Mouse (Mus musculus) ES-E14 (cell line): ENCODE data around the gene Tanc1. TPM values are rescaled to one million over a fixed set of nuclear protein-coding genes. Genes with fewer than 3 reads are reported as not detected.

Experiments
- DNase-seq: peaks from one replicate; pipeline ENCODE4 v3.0.0-alpha.2; 2013; ENCODE audit warnings: low read depth, low spot score
- H3K27ac ChIP-seq: 2 replicates; pipeline ENCODE4 v1.5.1; 2012; ENCODE audit warnings: low read depth, mild to moderate bottlenecking, low read length, moderate library complexity, mixed read lengths; ENCODE audit not compliant: poor library complexity, insufficient read depth, severe bottlenecking
- H3K36me3 ChIP-seq: 2 replicates; pipeline ENCODE4 v1.6.1; 2012; ENCODE audit warnings: mild to moderate bottlenecking, low read length, moderate library complexity, mixed read lengths; ENCODE audit not compliant: control insufficient read depth, poor library complexity, insufficient read depth, severe bottlenecking
- H3K4me1 ChIP-seq, 2 experiments: fragments of 150-350 bp in 1 of 2; sonication (generic) in 1 of 2; 2 replicates each; pipeline ENCODE4 v1.6.1; 2012; ENCODE audit warnings: low read length in 2 of 2, mild to moderate bottlenecking in 1 of 2, mixed read lengths in 1 of 2; ENCODE audit not compliant: control insufficient read depth in 2 of 2, insufficient read depth in 2 of 2, poor library complexity in 1 of 2
- H3K4me3 ChIP-seq, 2 experiments: fragments of 150-350 bp in 1 of 2; sonication (generic) in 1 of 2; 2 replicates each; pipeline ENCODE4 v1.5.1; 2012; ENCODE audit warnings: low read length in 2 of 2, low read depth in 1 of 2, mild to moderate bottlenecking in 1 of 2, mixed read lengths in 1 of 2; ENCODE audit not compliant: insufficient read depth in 1 of 2, poor library complexity in 1 of 2, severe bottlenecking in 1 of 2
- H3K9ac ChIP-seq: 2 replicates; pipeline ENCODE4 v1.6.1; 2012; ENCODE audit warnings: low read depth, mild to moderate bottlenecking, low read length, mixed read lengths; ENCODE audit not compliant: poor library complexity, insufficient read depth, severe bottlenecking
- H3K9me3 ChIP-seq: fragments of 150-350 bp; sonication (generic); 2 replicates; pipeline ENCODE4 v1.6.1; 2012; ENCODE audit warnings: low read depth, mild to moderate bottlenecking, low read length; ENCODE audit not compliant: control insufficient read depth, insufficient read depth
- CHD2 ChIP-seq: IDR thresholded peaks from 2 replicates; pipeline ENCODE4 v1.6.1; 2014; ENCODE audit warnings: mild to moderate bottlenecking, low read depth, low read length, inconsistent platforms
- HCFC1 ChIP-seq: IDR thresholded peaks from 2 replicates; pipeline ENCODE4 v1.6.1; 2012; ENCODE audit warnings: low read length, inconsistent platforms, borderline replicate concordance; ENCODE audit not compliant: insufficient read depth
- MAFK ChIP-seq: IDR thresholded peaks from 2 replicates; pipeline ENCODE4 v1.6.1; 2014; ENCODE audit warnings: mild to moderate bottlenecking, low read depth, low read length, inconsistent platforms; ENCODE audit not compliant: insufficient read depth
- ZC3H11A ChIP-seq: IDR thresholded peaks from 2 replicates; pipeline ENCODE4 v1.6.1; 2012; ENCODE audit warnings: low read depth, mild to moderate bottlenecking, inconsistent platforms, low read length, borderline replicate concordance
- ZNF384 ChIP-seq: IDR thresholded peaks from 2 replicates; pipeline ENCODE4 v1.6.1; 2012; ENCODE audit warnings: low read depth, low read length, inconsistent platforms
- in situ Hi-C, 2 experiments: fragments of 600-800 bp; cut with MboI; formaldehyde crosslinking; loops; one replicate each; pipeline ENCODE4 v1.15.1; 2025; ENCODE audit warnings: low sequenced_read_pairs in 2 of 2, inconsistent platforms in 1 of 2; ENCODE audit not compliant: unreplicated experiment in 2 of 2
- total RNA-seq: library from RNA; depleted of rRNA; stranded (reverse); fragments of 300-350 nt; gene quantifications from 2 replicates; pipeline ENCODE4 v1.2.3, GENCODE M21; 2012

Gene Tanc1
- total RNA-seq, 1 experiment = 28.2 TPM

DNA sequence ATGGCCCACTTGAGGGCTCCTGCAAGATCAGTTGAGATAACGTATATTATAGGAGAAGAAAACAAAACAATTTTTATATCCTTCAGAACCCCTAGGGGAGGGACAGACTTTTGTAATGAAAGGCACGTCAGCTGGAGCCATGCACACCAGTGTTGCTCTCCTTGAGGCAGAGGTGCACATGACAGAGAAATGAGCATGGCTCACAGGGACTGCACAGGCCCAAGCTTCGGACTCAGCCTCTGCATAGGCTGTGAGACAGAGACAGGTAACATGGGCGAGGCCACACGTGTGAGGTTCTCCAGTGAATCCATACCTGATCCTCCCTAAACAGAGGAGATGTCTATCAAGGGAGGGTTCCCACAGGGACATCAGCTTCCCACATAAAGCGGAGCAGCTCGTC, 217.9 kb downstream of the Tanc1 start:
- DNase-seq = no peak
- Histone ChIP-seq H3K27ac (no peak overlapping the region), H3K4me1 (0 out of 4 replicates have a peak, but pooled peaks cover 0 to 2% of the 10 kb centered on the region in 2 experiments), H3K9me3 (no peaks in the 10 kb centered on the region), H3K9ac (no peak overlapping the region), H3K4me3 (no peak overlapping the region), H3K36me3 (peaks cover 36% of the 10 kb centered on the region)
- TF ChIP-seq ZC3H11A = no peak
- no peak for TF ChIP-seq HCFC1
- no peak for TF ChIP-seq CHD2
- no peak for TF ChIP-seq ZNF384
- no peak for TF ChIP-seq MAFK
- in situ Hi-C loops = no loop called here

DNA sequence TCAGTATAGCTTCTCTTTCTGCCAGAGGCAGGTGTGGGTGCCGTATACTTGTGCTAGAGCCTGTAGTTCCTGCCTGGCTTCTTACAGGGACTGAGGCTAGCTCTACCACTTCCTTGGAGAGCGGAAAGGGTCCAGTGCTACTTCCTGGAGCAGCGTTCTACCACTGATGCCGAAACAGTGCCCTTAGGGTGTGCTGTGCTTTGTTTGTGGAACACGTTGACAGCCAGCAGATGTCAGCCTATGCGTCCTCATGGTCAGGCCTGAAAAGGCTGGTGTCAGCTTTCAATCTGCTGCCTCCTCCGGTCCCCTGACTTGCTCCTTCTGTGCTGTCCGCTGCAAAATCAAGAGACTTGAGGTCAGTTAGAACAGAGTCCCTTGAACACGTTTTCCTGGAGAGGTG, 218.3 kb downstream of the Tanc1 start:
- H3K9ac ChIP-seq = no peak overlapping the region
- TF ChIP-seq ZC3H11A = no peak
- TF ChIP-seq MAFK = no peak
- TF ChIP-seq CHD2 = no peak
- no peak for TF ChIP-seq ZNF384
- TF ChIP-seq HCFC1 = no peak
- 0 out of 4 replicates have a peak, but pooled peaks cover 0 to 2% of the 10 kb centered on the region in 2 experiments for H3K4me1 ChIP-seq

DNA sequence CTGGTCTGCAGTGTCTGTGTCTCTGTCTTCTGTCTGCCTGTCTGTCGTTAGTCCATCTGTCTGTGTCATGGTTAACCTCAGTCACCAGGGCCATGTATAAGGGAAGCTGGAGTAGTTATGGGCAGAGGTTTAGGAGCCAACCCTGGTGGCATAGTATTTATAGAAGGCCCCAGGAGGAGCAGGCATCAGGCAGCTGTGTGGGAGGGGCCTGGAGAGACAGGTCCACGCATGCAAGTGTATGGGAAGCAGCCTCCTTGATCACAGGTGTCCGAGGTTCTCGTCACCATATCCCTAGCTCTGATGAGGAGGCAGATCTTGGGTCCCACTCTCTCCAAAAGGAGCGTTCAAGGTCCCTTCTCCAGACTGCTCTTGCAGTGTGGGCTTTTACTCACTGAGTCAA, 219.1 kb downstream of the Tanc1 start:
- Histone ChIP-seq H3K4me1 (0 out of 4 replicates have a peak, but pooled peaks cover 0 to 2% of the 10 kb centered on the region in 2 experiments), H3K9me3 (no peaks in the 10 kb centered on the region), H3K9ac (no peak overlapping the region), H3K27ac (no peak overlapping the region), H3K36me3 (peaks cover 39% of the 10 kb centered on the region), H3K4me3 (no peak overlapping the region)
- DNase-seq = no peak
- no peak for TF ChIP-seq ZNF384
- TF ChIP-seq CHD2 = no peak
- no peak for TF ChIP-seq HCFC1
- no peak for TF ChIP-seq MAFK
- no peak for TF ChIP-seq ZC3H11A
- in situ Hi-C loops = no loop called here

More for the DNA sequence above, 218.3 kb downstream of the Tanc1 start:
- Histone ChIP-seq H3K27ac (no peak overlapping the region), H3K4me3 (no peak overlapping the region), H3K36me3 (peaks cover 36% of the 10 kb centered on the region), H3K9me3 (no peaks in the 10 kb centered on the region)
- no peak for DNase-seq
- in situ Hi-C loops = no loop called here

DNA sequence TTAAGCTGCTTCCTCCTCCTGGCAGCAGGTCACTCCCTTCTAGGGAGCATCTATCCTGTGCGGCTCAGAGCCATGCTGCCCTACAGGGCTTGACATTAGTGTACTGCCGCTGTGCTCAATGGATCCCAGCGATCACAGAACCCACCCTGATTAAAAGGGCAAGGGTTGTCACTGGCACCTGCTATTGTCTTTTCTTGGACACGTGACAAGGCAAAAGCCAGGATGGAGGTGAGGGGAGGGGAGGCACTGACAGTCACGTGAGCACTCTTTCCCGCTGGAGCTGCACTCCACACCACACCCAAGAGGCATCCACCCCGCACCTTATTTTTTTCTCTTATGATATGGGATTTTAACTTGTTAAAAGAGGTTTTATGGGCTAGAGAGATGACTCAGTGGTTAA, 220.0 kb downstream of the Tanc1 start:
- H3K9ac ChIP-seq = no peak overlapping the region
- peaks cover 40% of the 10 kb centered on the region for H3K36me3 ChIP-seq
- no peaks in the 10 kb centered on the region for H3K9me3 ChIP-seq
- no peak for DNase-seq
- H3K4me3 ChIP-seq = no peak overlapping the region
- no peak overlapping the region for H3K27ac ChIP-seq
- in situ Hi-C loops = no loop called here
- 0 out of 4 replicates have a peak, but pooled peaks cover 0 to 2% of the 10 kb centered on the region in 2 experiments for H3K4me1 ChIP-seq
- TF ChIP-seq MAFK (no peak), ZC3H11A (no peak), ZNF384 (no peak), HCFC1 (no peak), CHD2 (no peak)

DNA sequence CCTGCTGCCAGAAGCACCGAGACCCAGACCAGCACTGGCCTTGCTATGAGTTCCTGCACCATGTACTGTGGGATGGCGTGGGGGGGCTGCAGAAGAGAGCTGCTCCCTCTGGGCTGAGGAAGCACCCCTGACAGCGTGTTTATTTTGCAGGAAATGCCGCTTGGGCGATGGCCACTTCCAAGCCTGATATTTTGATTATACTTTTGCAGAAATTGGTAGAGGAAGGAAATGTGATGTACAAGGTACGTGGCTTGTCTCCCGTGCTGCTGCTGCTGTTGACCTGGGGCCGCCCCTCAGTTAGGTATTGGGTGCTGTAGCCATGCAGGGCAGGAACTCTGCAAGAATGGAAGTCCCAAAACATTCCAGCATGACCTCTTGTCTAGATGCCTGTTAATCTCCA, 227.0 kb downstream of the Tanc1 start:
- TF ChIP-seq HCFC1 (no peak), ZNF384 (no peak), CHD2 (no peak), ZC3H11A (no peak), MAFK (no peak)
- Histone ChIP-seq H3K27ac (no peak overlapping the region), H3K9me3 (no peaks in the 10 kb centered on the region), H3K9ac (no peak overlapping the region), H3K4me3 (no peak overlapping the region), H3K36me3 (peaks cover 58% of the 10 kb centered on the region), H3K4me1 (peaks cover 2 to 13% of the 10 kb centered on the region in 2 experiments; a peak in 2 of 4 replicates)
- no peak for DNase-seq
- in situ Hi-C loops = no loop called here
